ENCODE assay signal across 8 mouse cellular contexts in genomic region chr15:60693751-60694500, GRCm38 (mm10).
DNase-seq lines count a peak whose midpoint lies in the region; ATAC-seq lines count a peak whose summit lies in the region.

No protein-coding gene starts in this region.

- peak; percentile 81 for ATAC-seq in frontal cortex, adult (ENCODE audit: low TSS enrichment)

- DNase-seq in frontal cortex, postnatal 10 days (ENCODE audit: low spot score in 2 of 2), result no peak
- DNase-seq in ovary, postnatal 14 days (ENCODE audit: low spot score), result peak; percentile 18
- DNase-seq in ovary, postnatal 10 days (ENCODE audit: low spot score), result no peak
- DNase-seq in c-Kit-positive CD71-positive TER-119-negative erythroid progenitor cells, embryonic 14.5 days (ENCODE audit: low read depth), result peak; percentile 9
- peak; percentile 21 to 27 for DNase-seq in layer of hippocampus, postnatal 10 days (ENCODE audit: low spot score in 2 of 2)
- peak; percentile 50 for DNase-seq in retina, postnatal 1 day
- DNase-seq in Muller cell, postnatal 12 days (ENCODE audit: inconsistent ontology term), result no peak

Comparison
In these comparisons a context has a peak if more than half of its experiments do, and no peak if none do; other contexts are left out.
1. DNase-seq: peak in ovary, postnatal 14 days (single experiment), c-Kit-positive CD71-positive TER-119-negative erythroid progenitor cells, embryonic 14.5 days (single experiment), layer of hippocampus, postnatal 10 days (2 of 2) and retina, postnatal 1 day (single experiment); none in frontal cortex, postnatal 10 days (0 of 2), ovary, postnatal 10 days (single experiment) and Muller cell, postnatal 12 days (single experiment).